Mouse (Mus musculus) mouse embryonic stem cell (cell line): ENCODE data around the gene Fhl2.

Source experiments
- in situ Hi-C, 2 experiments: fragments of 300-500 bp; cut with MboI; formaldehyde crosslinking; loops; 1 replicate in 1 of 2; 3 replicates in 1 of 2; pipeline ENCODE4 v1.14.3; 2019 to 2020; ENCODE audit warnings: low sequenced_read_pairs in 2 of 2, low pct_unique_long_range_greater_than_20kb in 1 of 2, mixed read lengths in 1 of 2; ENCODE audit not compliant: unreplicated experiment in 1 of 2

The Fhl2 gene

DNA sequence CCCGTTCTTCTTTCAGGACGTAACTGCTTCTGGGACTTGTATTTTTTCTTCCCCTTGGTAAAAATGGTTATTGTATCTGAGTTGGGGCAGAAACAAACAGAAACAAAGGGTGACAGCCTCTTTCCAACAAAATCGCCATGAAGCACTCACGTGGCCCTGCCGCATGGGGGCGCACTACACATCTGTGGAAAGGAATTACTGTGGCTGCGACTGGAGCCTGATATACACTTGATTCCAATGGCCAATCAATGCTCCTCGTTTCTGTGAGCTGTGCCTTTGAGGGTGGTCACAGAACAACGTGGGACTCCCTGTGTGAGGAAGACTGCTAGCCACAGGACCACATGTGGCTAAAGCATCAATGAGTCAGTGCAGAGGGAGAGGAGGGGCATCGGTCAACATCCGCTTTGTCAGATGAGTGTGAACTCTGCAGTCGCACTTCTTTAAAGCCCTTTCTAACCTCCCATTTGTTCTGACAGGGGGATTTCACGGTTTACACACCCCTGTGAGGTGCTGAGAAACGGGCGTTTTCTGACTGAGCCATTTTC, 58.4 kb downstream of the Fhl2 start:
- in situ Hi-C loops: loop anchor here (5.0 kb wide), 1 partner anchor 129 kb away; no protein-coding TSS in a partner anchor

DNA sequence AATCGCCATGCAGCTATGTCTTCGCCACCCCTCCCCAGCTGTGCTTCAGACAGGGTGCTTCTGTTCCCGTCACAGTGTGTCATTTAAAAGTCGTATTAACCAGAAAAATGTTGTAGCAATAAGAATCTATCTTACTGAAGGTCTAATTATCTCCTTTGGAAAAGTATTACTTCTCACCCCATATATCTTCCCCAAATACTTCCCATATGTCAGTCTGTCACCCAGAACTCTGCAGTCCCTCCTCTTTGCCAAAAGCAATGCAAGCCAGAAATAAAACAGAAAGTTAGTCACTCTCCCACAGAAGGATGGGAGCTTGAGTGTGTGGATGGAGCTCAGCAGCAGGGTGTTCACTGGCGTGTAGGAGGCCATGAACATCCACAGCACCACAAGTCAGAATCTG, 59.5 kb downstream of the Fhl2 start:
- in situ Hi-C loops: loop anchor here (5.0 kb wide), 1 partner anchor 130 kb away; no protein-coding TSS in a partner anchor

DNA sequence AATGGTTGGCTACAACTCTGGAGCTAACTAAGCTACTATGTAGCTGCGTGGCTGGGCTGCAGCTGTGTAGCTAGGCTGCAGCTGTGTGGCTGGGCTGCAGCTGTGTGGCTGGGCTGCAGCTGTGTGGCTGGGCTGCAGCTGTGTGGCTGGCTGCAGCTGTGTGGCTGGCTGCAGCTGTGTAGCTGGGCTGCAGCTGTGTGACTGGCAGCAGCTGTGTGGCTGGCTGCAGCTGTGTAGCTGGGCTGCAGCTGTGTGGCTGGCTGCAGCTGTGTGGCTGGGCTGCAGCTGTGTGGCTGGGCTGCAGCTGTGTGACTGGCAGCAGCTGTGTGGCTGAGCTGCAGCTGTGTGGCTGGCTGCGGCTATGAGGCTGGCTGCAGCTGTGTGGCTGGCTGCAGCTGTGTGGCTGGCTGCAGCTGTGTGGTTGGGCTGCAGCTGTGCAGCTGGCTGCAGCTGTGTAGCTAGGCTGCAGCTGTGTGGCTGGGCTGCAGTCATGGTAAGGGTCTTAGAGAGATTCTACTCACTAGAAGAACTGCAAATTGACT, 60.2 kb downstream of the Fhl2 start:
- in situ Hi-C loops: loop anchor here (5.0 kb wide), 1 partner anchor 131 kb away; no protein-coding TSS in a partner anchor

DNA sequence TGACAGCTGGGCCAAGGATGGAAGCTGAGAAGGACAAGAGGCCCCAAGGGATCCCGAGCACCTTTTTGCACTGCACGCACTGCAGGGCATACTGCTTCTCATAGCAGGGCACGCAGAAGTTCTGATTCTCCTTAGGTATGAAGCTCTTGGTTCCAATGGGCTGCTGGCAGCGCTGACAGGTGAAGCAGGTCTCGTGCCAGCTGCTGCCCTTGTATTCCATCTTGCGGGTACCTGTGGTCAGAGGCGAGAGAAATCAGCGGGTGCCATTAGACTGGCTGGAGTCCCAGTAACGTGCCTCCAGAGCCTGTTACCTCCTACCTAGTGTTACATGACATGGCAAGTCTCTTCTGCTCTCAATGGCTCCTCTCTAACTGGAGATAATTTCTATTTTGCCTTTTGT, 65.2 kb downstream of the Fhl2 start:
- in situ Hi-C loops: no loop called here

DNA sequence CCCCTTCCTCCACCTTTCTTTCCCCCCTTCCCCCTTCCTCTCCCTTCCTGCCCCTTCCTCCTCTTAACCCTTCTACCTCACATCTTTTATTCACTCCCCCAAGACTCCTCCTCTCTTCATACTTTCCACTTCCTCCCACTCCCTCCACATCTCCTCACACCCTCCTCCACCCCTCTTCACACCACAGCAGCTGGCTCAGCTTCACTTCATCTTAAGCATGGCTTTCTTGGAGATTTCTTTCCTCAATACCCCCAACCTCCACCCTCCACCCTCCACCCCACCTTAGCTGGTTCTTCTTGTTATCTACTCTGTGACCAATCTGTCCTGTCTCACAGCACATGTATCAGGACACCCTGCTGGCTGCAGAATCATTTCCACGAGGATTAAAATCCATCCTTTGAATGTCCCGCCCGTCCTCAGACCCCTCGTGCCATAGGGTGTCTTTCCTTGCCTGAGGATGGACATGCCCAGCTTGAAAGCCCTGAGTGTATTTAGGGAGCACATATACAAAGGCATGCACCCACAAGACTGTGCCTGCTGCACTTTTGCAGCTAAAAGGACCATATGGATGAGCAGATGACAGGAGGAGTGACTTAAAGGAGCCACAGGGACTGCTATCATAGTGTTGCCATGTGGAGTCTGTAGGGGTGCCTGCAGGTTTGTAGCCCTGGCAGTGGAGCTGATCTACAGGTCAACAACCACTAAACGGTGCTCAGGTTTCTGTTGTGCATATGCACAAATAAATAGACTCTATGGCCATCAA, 66.4 kb downstream of the Fhl2 start:
- in situ Hi-C loops: no loop called here

DNA sequence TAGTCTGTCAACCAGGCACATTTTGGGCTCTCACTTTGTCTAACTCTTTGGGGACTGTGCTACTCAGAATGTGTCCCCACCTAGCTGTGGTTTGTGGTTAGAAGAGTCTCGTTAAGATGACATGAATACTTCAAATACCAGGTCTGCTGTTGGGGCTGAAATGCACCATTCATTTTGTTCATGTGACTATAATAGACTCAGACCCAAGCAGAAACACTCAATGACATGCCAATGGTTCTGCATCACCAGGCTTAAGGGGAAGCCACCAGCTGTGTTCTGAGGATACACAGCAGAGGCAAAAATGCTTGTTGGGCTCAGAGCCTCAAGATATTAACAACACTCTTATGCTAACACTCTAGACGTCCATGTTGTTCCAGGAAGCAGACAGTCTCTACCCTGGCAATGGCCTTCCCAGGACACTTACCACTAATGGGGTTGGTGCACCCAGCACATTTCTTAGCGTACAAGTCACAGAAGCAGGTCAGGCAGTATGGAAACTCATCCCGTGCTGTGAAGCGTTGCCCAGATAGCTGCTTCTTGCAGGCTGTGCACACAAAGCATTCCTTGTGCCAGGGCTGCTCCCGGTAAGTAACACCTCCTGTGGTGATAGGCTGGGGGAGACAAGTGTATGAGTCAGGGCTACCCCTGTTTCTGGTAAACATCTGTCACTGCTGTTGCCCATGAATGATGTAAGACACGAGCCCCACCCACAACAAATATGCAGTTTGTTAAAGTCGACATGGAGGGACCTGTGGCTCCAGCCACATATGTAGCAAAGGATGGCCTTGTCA, 68.8 kb downstream of the Fhl2 start:
- in situ Hi-C loops: no loop called here

DNA sequence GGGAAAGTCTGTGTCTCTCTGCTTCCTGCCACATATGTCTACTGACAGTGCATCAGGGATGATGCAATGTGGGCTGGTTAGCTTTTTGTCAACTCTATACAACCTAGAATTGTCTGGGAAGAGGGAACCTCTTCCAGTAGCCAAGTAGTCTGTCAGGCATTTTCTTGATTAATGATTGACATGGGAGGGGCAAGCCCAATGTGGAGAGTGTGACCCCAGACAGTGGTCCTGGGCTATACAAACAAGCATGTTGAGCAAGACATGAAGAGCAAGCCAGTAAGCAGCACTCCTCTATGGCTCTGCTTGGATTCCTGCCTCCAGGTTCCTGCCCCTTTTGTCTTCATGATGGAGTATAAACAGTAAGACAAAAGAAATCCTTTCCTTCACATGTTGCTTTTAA, 69.6 kb downstream of the Fhl2 start:
- in situ Hi-C loops: no loop called here

DNA sequence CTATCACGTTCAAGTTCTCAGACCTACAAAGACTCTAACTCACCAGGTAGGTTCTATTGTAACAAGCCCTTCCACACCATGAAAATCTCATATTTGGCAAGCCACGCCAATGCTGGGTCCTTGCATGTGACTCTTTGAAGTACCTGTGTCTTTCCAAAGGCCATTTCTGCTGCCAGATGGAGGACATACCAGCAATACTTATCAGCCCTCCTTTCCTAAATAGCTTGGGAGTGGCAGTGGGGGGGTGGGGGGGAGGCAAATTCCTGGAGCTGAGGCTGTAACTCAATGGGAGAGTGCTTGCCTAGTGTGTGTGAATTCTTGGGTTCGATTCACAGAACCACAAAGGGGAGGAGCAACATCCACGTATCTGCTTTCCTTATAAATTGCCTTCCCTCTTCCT, 72.1 kb downstream of the Fhl2 start:
- in situ Hi-C loops: no loop called here

DNA sequence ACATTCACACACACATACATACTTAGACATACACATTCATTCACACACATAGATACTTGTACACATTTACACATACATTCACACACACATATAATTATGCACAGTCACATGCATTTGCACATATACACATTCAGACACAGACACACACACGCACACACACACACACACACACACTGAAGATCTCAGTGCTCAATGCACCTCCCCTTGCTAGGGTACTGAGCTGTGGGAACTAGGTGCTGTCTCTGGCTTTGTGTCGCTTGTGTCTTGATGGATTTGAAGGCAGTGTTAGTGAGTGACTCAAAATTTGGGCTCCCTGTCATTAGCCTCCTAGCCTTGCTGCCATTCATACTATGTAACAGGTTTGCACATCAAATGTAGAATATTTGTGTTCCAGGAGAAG, 74.2 kb downstream of the Fhl2 start:
- in situ Hi-C loops: no loop called here

DNA sequence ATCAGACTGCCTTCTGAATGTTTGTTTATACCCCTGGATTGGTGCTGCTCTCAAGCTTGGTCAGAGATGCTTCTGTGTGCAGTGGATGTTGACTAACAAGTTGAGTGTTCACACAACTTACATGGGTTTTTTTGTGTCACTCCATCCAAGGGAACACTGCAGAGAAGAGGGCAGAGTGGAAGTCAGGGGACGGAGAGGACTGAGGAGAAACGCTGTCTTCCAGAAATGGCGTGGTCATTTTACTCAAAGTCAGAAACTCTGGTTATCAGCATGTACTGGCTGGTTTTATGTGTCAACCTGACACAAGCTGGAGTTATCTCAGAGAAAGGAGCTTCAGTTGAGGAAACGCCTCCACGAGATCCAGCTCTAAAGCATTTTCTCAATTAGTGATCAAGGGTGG, 75.8 kb downstream of the Fhl2 start:
- in situ Hi-C loops: no loop called here

DNA sequence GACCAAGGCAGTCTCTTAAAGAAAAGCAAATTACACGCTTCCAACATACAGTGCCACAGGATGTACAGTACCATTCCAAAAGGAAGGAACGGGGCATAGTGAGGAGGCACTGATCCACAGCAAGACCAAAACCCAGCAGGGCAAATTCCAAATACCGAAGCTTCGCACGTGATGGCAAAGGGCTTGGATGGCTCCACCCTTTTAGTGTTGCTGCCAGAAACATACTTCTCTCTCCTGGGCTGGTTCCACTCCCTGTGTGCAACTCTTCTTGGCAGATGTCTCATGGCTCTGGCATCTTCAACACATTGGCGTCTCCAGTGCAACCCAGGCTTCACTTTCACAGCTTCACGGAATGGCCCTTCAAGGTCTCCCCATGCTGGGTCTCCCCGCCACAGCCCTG, 79.3 kb downstream of the Fhl2 start:
- in situ Hi-C loops: no loop called here

DNA sequence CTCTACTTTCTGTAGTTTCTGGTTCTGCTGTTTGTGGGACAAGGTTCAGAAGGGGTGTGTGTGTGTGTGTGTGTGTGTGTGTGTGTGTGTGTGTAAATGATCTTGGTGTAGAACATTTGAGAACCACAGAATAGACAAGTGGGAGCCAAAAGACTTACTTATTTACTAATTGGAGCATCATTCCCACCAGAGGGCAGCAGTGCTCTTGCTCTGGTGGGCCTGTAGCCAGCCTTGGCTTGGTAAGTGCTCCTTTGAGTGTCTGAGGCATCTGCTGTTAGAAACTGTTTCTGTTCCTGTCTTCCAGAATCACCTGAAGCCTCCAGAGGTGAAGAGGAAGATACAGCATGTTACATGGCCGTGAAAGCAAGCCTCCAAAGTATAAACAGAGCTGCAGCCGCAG, 83.9 kb downstream of the Fhl2 start:
- in situ Hi-C loops: no loop called here

DNA sequence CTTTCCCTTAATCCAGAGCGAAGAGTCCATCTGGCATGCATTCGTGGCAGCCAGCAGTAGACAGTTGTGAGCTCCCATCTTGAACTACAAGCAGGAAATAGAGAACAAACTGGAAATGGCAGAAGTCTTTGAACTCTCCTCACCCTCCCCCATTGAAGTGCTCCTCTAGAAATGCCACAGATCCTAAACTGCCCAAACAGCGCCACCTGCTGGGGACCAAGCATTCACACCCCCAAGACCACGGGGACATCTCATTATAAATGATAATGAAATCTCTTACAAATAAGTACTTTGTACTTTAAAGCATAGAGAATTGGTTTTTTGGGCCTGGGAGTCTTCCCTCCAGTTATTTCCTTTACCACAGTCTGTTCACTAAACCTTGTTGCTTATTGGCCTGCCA, 86.2 kb downstream of the Fhl2 start:
- in situ Hi-C loops: no loop called here

DNA sequence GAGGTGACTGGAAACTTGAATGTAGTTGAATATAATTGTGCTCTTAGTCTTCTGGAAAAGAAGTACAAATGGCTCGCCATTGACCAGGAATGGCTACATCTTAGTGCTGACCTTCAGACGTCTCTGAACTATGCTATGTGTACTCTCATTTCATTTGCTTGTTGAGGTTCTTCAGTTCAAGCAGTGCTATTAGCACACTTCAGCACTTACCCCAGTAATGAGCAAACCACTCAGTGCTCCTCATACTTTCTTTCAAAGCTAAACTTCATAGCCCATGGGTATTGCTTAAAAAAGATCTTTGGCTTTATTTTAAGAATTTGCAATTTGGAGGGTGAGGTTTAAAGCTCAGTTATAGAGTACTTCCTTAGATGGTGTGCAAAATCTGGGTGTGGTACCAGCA, 88.1 kb downstream of the Fhl2 start:
- in situ Hi-C loops: no loop called here

DNA sequence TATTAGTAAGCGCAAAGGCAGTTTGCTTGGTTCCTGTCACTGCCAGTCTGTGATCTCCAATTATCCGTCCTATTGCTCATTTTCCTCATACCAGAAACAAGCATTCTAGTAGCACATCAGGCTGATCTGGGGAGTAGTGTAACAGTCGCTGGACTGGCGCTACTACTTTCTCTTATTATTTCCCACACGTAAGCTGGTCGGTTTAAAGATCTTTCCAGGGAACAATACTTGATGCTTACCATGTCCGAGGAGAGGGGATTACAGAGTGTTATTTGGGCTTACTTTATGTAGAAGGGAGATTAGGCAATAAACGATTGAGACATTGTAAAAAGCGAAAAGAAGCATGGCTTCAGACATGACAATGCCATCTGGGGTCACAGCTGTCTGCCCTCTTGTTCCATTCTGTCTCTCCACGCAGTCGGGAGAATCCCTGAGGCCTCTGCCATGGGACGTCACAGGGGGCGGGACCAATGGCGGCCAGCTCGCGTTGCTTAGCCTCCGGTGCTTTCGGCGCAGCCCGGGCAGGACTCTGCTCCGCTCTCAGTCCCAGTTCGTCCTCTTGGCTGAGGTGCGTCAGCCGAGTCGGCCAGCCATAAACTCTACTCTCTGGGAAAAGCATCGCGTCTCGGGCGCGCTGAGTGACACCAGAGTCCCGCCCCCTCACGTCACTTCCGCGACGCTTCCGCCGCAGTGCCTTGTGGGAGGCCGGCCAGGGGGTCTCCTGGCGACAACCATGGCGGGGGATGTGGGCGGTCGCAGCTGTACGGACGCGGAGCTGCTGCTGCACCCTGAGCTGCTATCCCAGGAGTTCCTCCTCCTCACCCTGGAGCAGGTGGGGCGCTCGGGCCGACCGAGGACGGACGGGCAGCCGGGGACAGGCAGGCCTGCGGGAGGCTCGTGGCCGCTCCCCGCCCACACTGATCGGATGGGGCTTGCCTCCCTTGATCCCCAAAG, 98.5 kb downstream of the Fhl2 start, which contains the start of the genes Tgfbrap1 and AI597479:
Gene Tgfbrap1 (minus strand): TSS at position 607 of the 954 bp plus-strand sequence.
Gene AI597479 (plus strand): TSS at position 680 of the 954 bp plus-strand sequence.
- in situ Hi-C loops: no loop called here

DNA sequence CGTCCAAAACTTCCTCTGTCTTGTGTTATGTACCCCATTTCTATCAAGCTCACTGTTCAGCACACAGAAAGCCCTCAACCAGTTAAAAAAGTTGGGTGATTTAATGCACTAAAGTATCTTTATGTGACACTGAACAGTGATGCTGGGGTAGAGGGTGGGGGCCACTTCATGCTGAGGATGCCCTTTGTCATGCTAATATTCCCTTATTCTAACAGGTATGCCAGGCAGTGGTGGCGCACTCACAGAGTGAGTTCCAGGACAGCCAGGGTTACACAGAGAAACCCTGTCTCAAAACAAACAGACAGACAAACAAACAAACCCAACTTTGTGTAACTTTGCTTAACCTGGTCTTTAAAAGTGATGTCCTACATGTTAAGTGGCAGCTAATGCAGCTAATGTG, 102.6 kb downstream of the Fhl2 start:
- in situ Hi-C loops: no loop called here

DNA sequence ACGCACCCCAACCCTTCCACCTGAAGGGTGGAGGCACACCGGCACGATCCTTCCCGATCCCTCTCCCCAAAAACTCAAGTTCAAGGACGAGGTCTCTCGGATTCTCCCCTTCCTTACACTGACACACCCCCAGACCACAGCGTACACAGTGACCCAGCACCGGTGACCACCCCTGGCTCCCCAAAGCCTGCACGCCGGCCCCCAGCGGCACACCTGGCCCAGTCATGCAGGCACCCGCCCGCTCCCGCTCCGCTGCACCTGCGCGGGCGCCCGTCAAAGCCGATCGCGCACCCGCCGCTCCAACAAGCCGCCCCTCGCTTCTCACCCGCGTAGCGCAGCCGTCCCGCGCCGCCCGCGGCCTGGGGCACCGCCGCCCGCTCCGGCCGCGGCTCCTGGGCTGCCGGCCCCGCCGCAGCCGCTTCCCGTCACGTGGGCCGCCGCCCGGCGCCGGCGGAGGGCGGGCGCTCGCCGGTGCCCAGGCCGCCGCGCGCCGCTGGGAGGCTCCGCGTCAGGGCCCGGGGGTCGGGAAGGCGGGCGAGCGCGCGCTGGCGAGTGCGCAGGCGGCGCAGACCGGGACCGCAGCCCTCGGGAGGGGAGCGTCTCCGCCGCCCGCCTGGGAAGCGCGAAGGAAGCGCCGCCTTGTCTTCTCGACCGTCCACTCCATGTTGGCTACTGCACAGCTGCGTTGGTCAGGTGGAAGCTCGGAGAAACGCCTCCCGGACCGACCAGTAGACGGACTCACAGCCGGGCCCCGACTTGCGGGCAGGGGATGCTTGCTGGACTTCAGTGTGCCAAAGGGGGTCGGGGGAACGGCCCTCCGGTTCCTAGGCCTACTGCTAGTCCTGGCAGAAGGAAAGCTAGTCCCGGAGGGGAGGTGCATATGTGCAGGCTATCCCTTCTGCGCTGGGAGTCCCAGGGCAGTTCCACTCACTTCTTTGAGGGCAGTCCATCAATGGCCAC, 104.4 kb downstream of the Fhl2 start:
- in situ Hi-C loops: no loop called here
